Mouse (Mus musculus) mouse embryonic stem cell (cell line): ENCODE measurements around the gene Rab3a.

ENCODE experiments used
- in situ Hi-C, 2 experiments: fragments of 300-500 bp; cut with MboI; formaldehyde crosslinking; loops; 1 replicate in 1 of 2; 3 replicates in 1 of 2; pipeline ENCODE4 v1.14.3; 2019 to 2020; ENCODE audit warnings: low sequenced_read_pairs in 2 of 2, low pct_unique_long_range_greater_than_20kb in 1 of 2, mixed read lengths in 1 of 2; ENCODE audit not compliant: unreplicated experiment in 1 of 2

Rab3a gene

GRCm38 (mm10) chr8:70754871-70755660, 587 bp downstream of the Rab3a start:
- in situ Hi-C loops, result loop anchor here in 1 of 2 experiments (5.0 kb wide), 1 partner anchor 43 kb away; no protein-coding TSS in a partner anchor

DNA sequence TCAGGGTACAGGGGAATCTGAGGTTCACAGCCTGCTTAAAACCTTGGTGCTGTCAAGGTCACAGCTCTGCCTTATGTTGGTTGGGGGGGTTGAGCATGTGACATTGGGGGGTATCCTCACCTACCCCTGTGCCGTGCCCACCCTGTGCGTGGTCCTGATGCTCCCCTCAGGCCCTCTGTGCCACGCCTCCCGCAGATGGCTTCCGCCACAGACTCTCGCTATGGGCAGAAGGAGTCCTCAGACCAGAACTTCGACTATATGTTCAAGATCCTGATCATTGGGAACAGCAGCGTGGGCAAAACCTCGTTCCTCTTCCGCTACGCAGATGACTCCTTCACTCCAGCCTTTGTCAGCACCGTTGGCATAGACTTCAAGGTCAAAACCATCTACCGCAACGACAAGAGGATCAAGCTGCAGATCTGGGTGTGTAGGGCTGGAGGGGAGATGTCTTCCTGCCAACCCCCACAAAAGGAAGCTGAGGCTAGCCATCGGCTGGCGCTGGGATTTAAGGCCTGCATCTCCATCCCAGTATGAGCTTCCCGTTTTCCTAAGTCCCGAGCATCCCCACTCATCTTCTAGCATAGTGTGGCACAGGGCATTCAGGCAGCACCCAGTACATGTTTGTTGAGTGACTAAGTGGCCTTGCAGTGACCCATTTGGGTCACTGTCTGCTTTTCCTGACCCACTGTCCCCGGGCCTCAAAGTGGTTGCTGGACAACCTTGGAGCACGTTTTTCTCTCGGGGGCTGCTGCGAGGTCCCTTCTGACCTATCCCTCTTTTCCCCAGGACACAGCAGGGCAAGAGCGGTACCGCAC, 1.4 kb downstream of the Rab3a start:
- in situ Hi-C loops, result no loop called here

DNA sequence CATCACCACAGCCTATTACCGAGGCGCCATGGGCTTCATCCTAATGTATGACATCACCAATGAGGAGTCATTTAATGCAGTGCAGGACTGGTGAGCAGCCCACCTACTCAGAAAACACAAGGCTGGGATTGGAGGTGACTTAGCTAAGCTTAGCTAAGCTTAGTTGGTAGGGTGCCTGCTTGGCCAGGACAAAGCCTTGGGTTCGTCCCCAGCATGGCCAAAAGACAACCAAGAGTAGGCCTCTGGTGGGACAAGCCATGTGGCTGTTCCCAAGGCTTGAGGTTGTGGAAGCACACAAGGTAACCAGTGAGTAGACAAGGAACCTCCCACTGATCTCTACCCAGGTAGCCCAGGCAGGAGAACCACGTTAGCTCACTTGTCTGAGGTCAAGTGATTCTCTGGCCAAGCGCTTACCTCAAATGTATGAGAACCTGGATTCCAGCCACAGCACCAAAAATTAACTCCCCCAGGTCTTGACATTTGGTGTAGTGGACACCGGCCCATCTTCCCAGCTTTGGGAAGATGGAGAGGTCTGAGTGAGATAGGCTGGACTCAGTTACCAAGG, 2.1 kb downstream of the Rab3a start:
- in situ Hi-C loops, result no loop called here

DNA sequence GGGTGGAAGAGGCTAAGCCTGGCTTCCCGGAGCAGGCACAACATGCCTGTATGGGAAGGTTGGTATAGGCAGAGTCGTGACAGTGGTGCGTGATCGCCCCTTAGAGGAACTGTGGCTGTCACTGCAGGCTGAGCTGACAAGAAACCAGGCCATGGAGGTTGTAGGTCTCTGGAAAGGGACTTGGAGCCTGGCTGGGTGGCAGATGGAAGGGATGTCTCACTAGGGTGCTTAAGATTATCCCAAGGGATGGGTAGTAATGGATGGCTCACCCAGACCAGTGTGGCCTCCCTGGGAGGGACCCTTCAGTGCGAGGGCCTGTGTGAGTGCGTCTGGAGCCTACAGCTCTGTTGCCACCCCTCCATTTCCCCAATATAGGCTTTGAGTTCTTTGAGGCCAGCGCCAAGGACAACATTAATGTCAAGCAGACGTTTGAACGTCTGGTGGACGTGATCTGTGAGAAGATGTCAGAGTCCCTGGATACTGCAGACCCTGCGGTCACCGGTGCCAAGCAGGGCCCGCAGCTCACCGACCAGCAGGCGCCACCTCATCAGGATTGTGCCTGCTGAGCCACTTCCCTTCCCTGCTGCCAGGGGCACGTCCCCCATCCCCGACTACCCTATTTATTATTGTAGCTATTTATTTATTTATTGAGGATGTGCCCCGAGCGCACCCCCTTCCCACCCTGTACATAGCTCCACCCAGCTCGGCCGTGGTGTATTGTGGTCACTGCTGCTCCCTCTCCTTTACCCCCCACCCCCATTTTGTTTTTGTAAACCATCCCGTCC, 3.2 kb downstream of the Rab3a start:
- in situ Hi-C loops, result no loop called here

GRCm38 (mm10) chr8:70758308-70758615, 3.8 kb downstream of the Rab3a start:
- in situ Hi-C loops, result no loop called here

DNA sequence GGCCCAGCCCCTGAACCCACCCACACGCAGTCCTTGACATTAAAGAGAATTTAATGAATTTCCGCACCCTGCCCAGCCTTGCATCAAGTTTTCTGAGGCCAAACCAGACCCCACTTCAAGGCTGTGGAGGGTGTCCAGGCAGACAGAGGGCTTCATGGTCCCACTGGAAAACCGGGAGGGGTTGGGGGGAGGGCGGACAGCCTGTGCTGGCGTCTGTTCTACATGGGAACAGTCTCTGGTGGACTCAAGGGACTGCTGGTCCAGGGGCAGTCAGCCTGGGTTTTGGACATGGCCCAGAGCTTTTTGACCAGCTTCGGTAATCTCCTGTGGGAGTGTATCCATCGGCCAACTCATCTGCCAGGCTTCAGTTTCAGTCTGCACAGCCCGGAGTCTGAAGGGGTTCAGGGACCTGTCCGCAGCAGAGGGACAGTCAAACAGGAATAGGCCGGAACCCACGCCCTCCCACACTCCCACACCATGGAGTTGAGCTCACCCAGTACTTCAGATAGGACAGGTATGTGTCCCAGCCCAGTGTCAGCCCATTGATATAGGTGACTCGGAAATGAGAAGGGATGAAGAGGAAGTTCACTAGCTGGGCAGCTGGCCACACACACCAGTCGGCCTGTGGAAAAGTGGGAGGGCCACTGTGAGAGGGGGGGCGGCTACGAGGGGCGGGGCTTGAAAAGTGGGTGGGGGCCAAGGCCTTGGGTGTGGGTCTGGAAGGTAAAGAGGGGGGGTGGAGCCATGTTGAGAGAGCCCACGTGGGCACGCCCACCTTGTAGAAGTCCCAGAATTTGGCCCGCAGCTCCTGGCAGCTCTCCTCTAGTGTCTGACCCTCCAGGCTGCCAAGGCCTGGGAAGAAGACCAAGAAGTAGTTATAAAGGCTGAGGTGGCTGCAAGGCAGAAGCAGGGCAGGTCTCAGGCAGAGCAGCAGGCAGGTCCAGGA, 4.4 kb downstream of the Rab3a start:
- in situ Hi-C loops, result no loop called here

- in situ Hi-C loops, result loop anchor here in 1 of 2 experiments (5.0 kb wide), 1 partner anchor 43 kb away; the partner anchor contains the start of gene Gm3336
Measured at GRCm38 (mm10) chr8:70760350-70760749, 5.9 kb downstream of the Rab3a start.

DNA sequence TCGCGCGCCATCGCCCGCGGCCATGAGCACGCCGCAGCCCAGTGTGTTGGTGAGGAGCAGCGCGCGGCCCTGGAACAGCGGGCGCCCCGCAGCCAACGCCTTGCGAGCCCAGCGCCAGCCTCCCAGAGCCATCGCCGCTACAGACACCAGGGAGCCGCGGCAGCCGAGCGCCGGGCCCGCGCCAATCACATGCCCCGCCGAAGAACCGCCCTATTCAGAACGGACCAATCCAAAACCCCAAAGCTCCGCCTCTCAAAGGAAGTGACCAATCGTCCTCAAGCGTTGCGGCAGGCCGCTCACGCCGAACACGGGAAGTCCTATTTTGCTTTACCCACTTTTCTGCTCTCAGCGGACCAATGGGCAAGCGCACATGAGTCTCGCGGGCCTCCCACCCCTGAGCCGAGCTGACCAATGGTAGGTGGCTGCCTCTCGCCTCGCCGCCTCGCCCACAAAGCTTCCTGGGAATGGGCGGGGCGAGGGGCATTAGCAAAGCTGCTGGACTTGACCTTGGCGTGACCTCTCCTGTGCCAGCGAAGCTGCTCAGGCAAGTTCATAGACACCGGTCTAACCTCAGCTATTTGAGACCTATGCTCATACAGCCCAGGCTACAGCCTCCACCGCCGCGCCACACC, 6.4 kb downstream of the Rab3a start, which contains the start of gene Mpv17l2:
Mpv17l2 (minus strand) TSS at position 172 of the 632 bp plus-strand sequence.
- in situ Hi-C loops, result loop anchor here in 1 of 2 experiments (5.0 kb wide), 1 partner anchor 44 kb away; the partner anchor contains the start of gene Gm3336

DNA sequence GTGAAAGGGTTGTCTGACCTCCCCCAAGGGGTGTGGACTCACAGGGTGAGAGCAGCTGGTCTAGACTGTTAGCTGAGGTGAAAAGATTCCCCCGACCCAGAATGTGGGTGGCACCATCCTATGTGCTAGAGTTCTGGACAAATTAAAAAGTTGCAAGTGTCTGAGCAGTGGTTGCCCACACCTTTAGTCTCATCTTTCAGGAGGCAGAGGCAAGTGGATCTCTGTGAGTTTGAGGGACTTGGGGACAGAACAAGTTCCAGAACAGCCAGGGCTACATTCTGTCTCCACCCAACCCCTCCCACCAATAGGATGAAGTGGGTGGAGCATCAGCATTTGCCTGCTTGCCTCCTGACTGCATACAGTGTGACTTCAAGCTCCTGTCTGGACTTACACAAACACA, 7.6 kb downstream of the Rab3a start:
- in situ Hi-C loops, result loop anchor here in 1 of 2 experiments (5.0 kb wide), 1 partner anchor 45 kb away; the partner anchor contains the start of gene Gm3336

DNA sequence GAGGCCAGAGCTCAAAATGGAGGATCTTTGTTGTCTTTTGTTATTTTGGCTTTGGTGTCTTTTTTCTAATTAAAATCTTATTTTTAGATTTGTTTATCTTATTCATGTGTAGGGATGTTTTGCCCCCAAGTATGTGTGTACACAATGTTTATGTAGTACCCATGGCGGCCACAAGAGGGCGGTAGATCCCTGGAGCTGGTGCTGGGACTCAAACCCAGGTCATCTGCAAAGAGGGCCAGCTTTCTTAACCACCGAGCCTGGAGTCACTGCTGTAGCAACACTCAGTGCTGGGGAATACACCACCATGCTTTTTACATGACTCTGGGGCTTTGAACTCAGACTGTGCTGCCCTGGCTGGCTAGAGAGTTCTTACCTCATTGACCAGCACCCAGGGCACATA, 8.9 kb downstream of the Rab3a start:
- in situ Hi-C loops, result loop anchor here in 1 of 2 experiments (5.0 kb wide), 1 partner anchor 46 kb away; the partner anchor contains the start of gene Gm3336

- in situ Hi-C loops, result loop anchor here in 1 of 2 experiments (5.0 kb wide), 1 partner anchor 47 kb away; the partner anchor contains the start of gene Gm3336
Measured at GRCm38 (mm10) chr8:70764026-70764425, 9.5 kb downstream of the Rab3a start.

DNA sequence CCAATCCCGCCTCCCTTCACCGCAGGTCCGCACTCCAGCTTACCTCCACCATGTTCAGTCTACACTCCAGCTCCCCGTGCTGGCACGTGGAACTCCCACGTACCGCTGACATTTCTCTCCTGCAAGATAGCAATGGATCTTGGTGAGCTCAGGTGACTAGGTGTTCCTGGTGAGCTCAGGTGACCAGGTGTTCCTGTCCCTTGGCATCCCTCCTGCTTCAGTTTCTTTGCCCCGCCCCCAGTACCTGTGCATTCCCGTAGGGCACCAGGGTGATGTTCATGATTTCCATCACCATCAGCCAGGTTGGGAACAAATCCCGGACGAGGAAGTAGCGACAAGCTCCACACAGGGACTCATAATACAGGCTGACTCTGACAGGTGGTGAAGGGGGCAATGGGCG, 10.2 kb downstream of the Rab3a start:
- in situ Hi-C loops, result loop anchor here in 1 of 2 experiments (5.0 kb wide), 1 partner anchor 47 kb away; the partner anchor contains the start of gene Gm3336

DNA sequence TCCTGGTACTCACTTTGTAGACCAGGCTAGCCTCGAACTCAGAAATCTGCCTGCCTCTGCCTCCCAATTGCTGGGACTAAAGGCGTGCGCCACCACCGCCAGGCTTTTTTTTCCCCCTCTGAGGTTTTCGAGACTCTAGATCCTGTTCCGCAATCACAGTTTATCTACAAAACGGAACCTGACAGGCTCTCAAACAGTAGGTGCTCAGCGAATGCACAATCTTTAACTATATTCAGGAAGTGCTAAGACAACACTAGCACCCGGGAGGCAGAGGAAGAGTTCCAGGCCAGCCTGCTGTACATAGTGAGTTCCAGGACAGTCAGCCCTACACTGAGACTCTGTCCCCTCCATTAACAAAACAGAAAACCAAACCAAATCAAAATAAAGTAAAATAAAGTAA, 10.8 kb downstream of the Rab3a start:
- in situ Hi-C loops, result no loop called here

- in situ Hi-C loops, result no loop called here
Measured at GRCm38 (mm10) chr8:70765838-70766570, 11.5 kb downstream of the Rab3a start.

DNA sequence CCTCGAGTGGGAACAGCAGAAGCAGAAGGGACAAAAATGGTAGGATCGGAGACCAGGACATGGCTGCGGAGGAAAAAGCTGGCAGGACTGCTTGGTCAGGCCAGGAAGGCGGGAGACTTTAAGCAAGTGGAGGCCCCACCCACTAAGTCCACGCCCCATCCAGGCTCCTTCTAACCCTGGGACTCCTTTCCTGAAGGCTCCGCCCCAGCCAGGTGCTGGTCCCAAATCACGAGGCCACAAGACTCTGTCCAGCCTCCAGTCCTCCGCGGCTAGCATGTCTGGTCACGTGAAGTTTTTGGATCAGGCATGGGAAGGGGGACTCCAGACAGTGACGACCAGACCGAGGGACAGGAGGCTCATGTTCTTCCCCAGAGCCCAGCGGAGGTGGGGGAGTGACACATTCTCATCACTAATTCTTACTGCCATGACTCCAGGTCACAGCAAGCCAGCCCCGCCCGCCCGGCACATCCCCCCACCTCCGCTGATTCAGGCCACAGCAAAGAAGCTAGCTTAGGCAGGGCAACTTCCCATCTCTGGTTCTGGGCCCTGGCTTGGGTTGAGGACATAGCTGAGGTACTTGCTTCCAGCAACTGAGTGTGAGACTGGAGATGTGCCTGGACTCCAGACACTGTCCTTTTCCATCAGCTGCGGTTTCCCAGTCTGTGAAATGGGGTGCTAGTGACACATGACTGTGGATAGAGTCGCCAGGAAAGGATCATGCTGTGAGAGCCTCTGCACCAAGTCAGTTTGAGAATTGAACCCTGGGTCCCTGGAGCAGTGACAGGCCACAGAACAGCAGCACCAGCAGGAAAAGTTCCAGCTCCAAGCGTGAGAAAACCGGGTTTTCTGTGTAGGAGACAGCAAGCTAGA, 12.3 kb downstream of the Rab3a start:
- in situ Hi-C loops, result no loop called here
